Mouse (Mus musculus): ENCODE results near the gene Clpb. TPM values are rescaled to one million over a fixed set of nuclear protein-coding genes. Genes with fewer than 3 reads are reported as not detected.

The Clpb gene
- polyA plus RNA-seq, 1 experiment from 2014 or later: 54.8 TPM

Other genes with a start within 250 kb of the Clpb start
- gene Pde2a, start 241.9 kb upstream of the Clpb start, polyA plus RNA-seq (2015; fragmentation: Nextera tagmentation; extraction: Ambion mirVana): 13.6 and 14.5 TPM in 2 replicates
- gene Art2b, start 78.0 kb upstream of the Clpb start, polyA plus RNA-seq (2015; fragmentation: Nextera tagmentation; extraction: Ambion mirVana): not detected in 2 replicates
- gene Phox2a, start 154.7 kb downstream of the Clpb start, polyA plus RNA-seq (2015; fragmentation: Nextera tagmentation; extraction: Ambion mirVana): 0.14 and 0.23 TPM in 2 replicates
- gene Inppl1, start 174.6 kb downstream of the Clpb start, polyA plus RNA-seq (2015; fragmentation: Nextera tagmentation; extraction: Ambion mirVana): 49.4 and 56.6 TPM in 2 replicates
- gene Folr2, start 193.6 kb downstream of the Clpb start, polyA plus RNA-seq (2015; fragmentation: Nextera tagmentation; extraction: Ambion mirVana): 3.8 and 5.6 TPM in 2 replicates
- gene Anapc15, start 200.1 kb downstream of the Clpb start, polyA plus RNA-seq (2015; fragmentation: Nextera tagmentation; extraction: Ambion mirVana): 54.5 and 56.5 TPM in 2 replicates
- gene Folr1, start 207.2 kb downstream of the Clpb start, polyA plus RNA-seq (2015; fragmentation: Nextera tagmentation; extraction: Ambion mirVana): 0.61 and 0.65 TPM in 2 replicates
- 166 and 174 TPM in 2 replicates for gene Lamtor1, start 242.3 kb downstream of the Clpb start, polyA plus RNA-seq (2015; fragmentation: Nextera tagmentation; extraction: Ambion mirVana)
- gene Tomt, start 242.7 kb downstream of the Clpb start, polyA plus RNA-seq (2015; fragmentation: Nextera tagmentation; extraction: Ambion mirVana): 0.23 and 0.25 TPM in 2 replicates

Data from limb, embryonic 15.5 days (tissue).